Mouse (Mus musculus) E14TG2a.4 (cell line): ENCODE data around the gene Efnb3.

Source experiments
- CTCF ChIP-seq: conservative IDR thresholded peaks from 2 replicates; pipeline ENCODE4 v1.5.1; 2014; ENCODE audit warnings: low read length
- POU5F1 ChIP-seq: IDR thresholded peaks from 2 replicates; pipeline ENCODE4 v1.6.1; 2014; ENCODE audit warnings: low read length, borderline replicate concordance

- no peak for TF ChIP-seq POU5F1
- no peak for TF ChIP-seq CTCF
These were observed 45.0 kb upstream of the Efnb3 start for GRCm38 (mm10) chr11:69604795-69605664.
